Mouse (Mus musculus) T-cell, adult 2 months (primary cell): ENCODE measurements at regions not wholly inside any gene's neighbourhood (a gene's known extent, or its start where the extent isn't known, plus 50 kb on each side); places are given as distances from the start of the nearest gene placed in this dataset.

Experiments used
- DNase-seq: peaks from one replicate; pipeline ENCODE4 v3.0.0; 2022; ENCODE audit warnings: low spot score

GRCm38 (mm10) chr10:126485129-126485528 lies 416.0 kb downstream of the Atp23 start:
- no peak for DNase-seq

GRCm38 (mm10) chr10:126483479-126483878 lies 417.7 kb downstream of the Atp23 start:
- DNase-seq, result no peak

- DNase-seq, result no peak
These were observed 420.8 kb downstream of the Atp23 start for GRCm38 (mm10) chr10:126480382-126480781.

GRCm38 (mm10) chr10:126479743-126480142 lies 421.4 kb downstream of the Atp23 start:
- DNase-seq, result no peak

- no peak for DNase-seq
These were observed 428.0 kb downstream of the Atp23 start for GRCm38 (mm10) chr10:126473050-126473719.

GRCm38 (mm10) chr10:126470838-126471491 lies 430.2 kb downstream of the Atp23 start:
- no peak for DNase-seq

- DNase-seq, result no peak
These were observed 438.4 kb downstream of the Atp23 start for GRCm38 (mm10) chr10:126462770-126463169.

GRCm38 (mm10) chr10:126458523-126458922 lies 442.6 kb downstream of the Atp23 start:
- DNase-seq, result no peak

GRCm38 (mm10) chr10:126452757-126453528 lies 448.2 kb downstream of the Atp23 start:
- no peak for DNase-seq

- no peak for DNase-seq
These were observed 449.0 kb downstream of the Atp23 start for GRCm38 (mm10) chr10:126452057-126452622.

GRCm38 (mm10) chr10:126431222-126431621 lies 465.3 kb downstream of the Lrig3 start:
- DNase-seq, result no peak

GRCm38 (mm10) chr10:126430346-126430745 lies 464.4 kb downstream of the Lrig3 start:
- no peak for DNase-seq

- DNase-seq, result no peak
These were observed 463.5 kb downstream of the Lrig3 start for GRCm38 (mm10) chr10:126429502-126429901.

- DNase-seq, result no peak
These were observed 456.1 kb downstream of the Lrig3 start for GRCm38 (mm10) chr10:126422066-126422465.

GRCm38 (mm10) chr10:126413786-126414185 lies 447.8 kb downstream of the Lrig3 start:
- no peak for DNase-seq

GRCm38 (mm10) chr10:126392235-126392634 lies 426.3 kb downstream of the Lrig3 start:
- DNase-seq, result no peak

GRCm38 (mm10) chr10:126391770-126392169 lies 425.8 kb downstream of the Lrig3 start:
- DNase-seq, result no peak

- no peak for DNase-seq
These were observed 420.5 kb downstream of the Lrig3 start for GRCm38 (mm10) chr10:126386430-126386829.

GRCm38 (mm10) chr10:126385644-126386043 lies 419.7 kb downstream of the Lrig3 start:
- DNase-seq, result no peak

GRCm38 (mm10) chr10:126380381-126380780 lies 414.4 kb downstream of the Lrig3 start:
- DNase-seq, result no peak

GRCm38 (mm10) chr10:126379239-126379638 lies 413.3 kb downstream of the Lrig3 start:
- DNase-seq, result no peak

GRCm38 (mm10) chr10:126373906-126374305 lies 407.9 kb downstream of the Lrig3 start:
- no peak for DNase-seq

- no peak for DNase-seq
These were observed 405.9 kb downstream of the Lrig3 start for GRCm38 (mm10) chr10:126371881-126372280.
